Mouse (Mus musculus): ENCODE results near the gene Ccdc97.

The Ccdc97 gene

DNA sequence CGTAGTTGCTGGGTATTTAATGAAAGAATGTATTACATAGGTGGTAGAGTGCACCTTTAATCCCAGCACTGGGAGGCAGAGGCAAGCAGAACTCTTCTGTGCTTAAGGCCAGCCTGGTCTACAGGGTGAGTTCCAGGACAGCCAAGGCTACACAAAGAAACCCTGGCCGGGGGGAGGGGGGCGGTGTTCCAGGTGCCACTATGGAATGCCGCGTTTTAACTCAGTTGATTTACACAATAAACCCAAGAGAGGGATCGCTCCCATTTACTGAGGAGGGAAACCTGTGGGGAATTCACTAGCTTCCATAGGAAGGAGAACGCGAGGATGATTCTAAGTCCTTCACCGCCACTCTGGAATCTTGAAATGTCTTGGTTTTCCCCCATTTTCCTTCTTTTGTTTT lies 49.3 kb downstream of the Ccdc97 start:
- DNase-seq (ENCODE audit: extremely low spot score, low spot score): no peak

DNA sequence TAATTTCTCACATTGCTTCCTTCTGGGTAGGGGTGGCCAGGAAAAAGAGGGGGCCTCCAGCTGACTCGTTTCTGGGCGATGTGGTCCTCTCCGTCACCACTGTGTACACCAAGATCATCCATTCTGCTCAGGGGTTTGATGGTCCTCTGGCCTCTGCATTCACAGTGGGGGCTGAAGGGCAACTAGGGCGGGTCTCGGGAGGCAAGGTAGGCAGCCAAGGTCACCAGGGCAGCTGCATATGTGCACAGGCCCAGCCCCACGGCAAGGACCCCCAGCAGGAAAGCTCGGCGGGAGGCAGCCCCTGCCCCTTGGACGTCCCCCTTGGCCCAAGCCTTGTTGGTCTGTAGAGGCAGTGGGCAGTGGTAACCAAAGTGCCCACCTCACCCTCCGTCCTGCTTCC lies 49.7 kb downstream of the Ccdc97 start:
- no peak for DNase-seq (ENCODE audit: extremely low spot score, low spot score)

DNA sequence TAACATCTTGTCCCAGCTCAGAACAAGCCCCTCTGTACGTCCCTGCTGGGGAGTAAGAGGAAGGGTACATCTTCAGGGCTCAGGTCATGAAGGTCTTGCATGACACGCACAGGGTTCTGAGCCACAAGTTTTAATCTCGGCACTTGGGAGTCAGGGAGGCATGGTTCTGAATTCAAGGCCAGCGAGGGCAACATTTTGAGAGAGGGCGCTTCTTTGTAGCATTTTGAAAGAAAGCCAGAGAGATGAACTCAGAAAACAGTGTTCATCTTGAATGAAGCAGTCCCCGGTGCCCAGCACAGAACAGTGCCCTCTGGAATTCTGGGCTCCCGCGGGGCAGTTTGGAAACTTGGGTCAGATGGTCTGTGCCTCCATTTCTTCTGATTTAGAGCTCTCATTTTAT lies 52.5 kb downstream of the Ccdc97 start:
- no peak for DNase-seq (ENCODE audit: extremely low spot score, low spot score)

Data from neural tube, embryonic 10.5 days (tissue).